Mouse (Mus musculus) heart, embryonic 12.5 days (tissue): ENCODE data around the gene Klhl24. TPM values are rescaled to one million over a fixed set of nuclear protein-coding genes. Genes with fewer than 3 reads are reported as not detected.

Source experiments
- ATAC-seq: fragments of 200-750 bp; cut with Nextera tagmentation; 2 replicates; pipeline ENCODE4 v1.8.0; 2017; ENCODE audit warnings: moderate TSS enrichment, moderate library complexity; ENCODE audit not compliant: insufficient number of reproducible peaks, low FRiP score
- H3K27ac ChIP-seq: fragments of 300-500 bp; sonication (generic); 2 replicates; pipeline ENCODE4 v1.5.1; 2016; ENCODE audit warnings: mild to moderate bottlenecking, moderate library complexity; ENCODE audit not compliant: poor library complexity, severe bottlenecking
- H3K27me3 ChIP-seq: fragments of 300-500 bp; sonication (generic); replicated peaks from 2 replicates; pipeline ENCODE4 v1.6.1; 2016; ENCODE audit warnings: mild to moderate bottlenecking, moderate library complexity
- H3K36me3 ChIP-seq: fragments of 300-500 bp; sonication (generic); 2 replicates; pipeline ENCODE4 v1.6.1; 2016; ENCODE audit warnings: mild to moderate bottlenecking, moderate library complexity
- H3K4me1 ChIP-seq: fragments of 300-500 bp; sonication (generic); replicated peaks from 2 replicates; pipeline ENCODE4 v1.6.1; 2016; ENCODE audit warnings: mild to moderate bottlenecking
- H3K4me2 ChIP-seq: fragments of 300-500 bp; sonication (generic); 2 replicates; pipeline ENCODE4 v1.6.1; 2016; ENCODE audit warnings: mild to moderate bottlenecking, moderate library complexity
- H3K4me3 ChIP-seq: fragments of 300-500 bp; sonication (generic); 2 replicates; pipeline ENCODE4 v1.5.1; 2016; ENCODE audit warnings: mild to moderate bottlenecking
- H3K9ac ChIP-seq: fragments of 300-500 bp; sonication (generic); 2 replicates; pipeline ENCODE4 v1.6.1; 2016; ENCODE audit warnings: mild to moderate bottlenecking, moderate library complexity
- H3K9me3 ChIP-seq: fragments of 300-500 bp; sonication (generic); replicated peaks from 2 replicates; pipeline ENCODE4 v1.6.1; 2016; ENCODE audit warnings: mild to moderate bottlenecking, moderate library complexity
- WGBS: fragments of 180-500 bp; shearing (Covaris S2); methylation state at CpG from one replicate; pipeline ENCODE4 v1.1.7; 2016; 5-methylcytosine and 5-hydroxymethylcytosine counted together
- polyA plus RNA-seq: library from polyadenylated mRNA; unstranded; fragments of >200 nt; fragmentation: Nextera tagmentation; extraction: Ambion mirVana; gene quantifications from 2 replicates; pipeline ENCODE4 v1.2.1, GENCODE M21; 2016

The Klhl24 gene
- polyA plus RNA-seq = 48.9 and 49.7 TPM in 2 replicates

- Histone ChIP-seq H3K4me2 (peak within 1 kb of the TSS; percentile 63), H3K27me3 (no peaks in the 10 kb centered on the region), H3K36me3 (peaks cover 2% of the 10 kb centered on the region; the same call in 1 of the 2 replicates), H3K9ac (peak within 1 kb of the TSS; percentile 96), H3K4me3 (peak within 1 kb of the TSS; percentile 87), H3K4me1 (no peaks in the 10 kb centered on the region; the same call in 1 of the 2 replicates), H3K27ac (peak within 1 kb of the TSS; percentile 99), H3K9me3 (no peaks in the 10 kb centered on the region)
- ATAC-seq = peak; percentile 95
- WGBS = under 1% methylated on average over 29 of the region's 29 CpGs
These were observed at the start of gene Klhl24 for GRCm38 (mm10) chr16:20097069-20097710. TSS of gene Klhl24 (plus strand) at chr16:20097542.

- Histone ChIP-seq H3K9ac (no peak overlapping the region), H3K4me3 (no peak overlapping the region), H3K4me1 (peaks cover 10% of the 10 kb centered on the region), H3K9me3 (no peaks in the 10 kb centered on the region), H3K4me2 (no peak overlapping the region), H3K27ac (0 out of 2 replicates have a peak overlapping the region, but pooled peaks have one; percentile 27), H3K36me3 (no peaks in the 10 kb centered on the region), H3K27me3 (no peaks in the 10 kb centered on the region)
- WGBS = 43% methylated on average over 3 of the region's 3 CpGs
- no peak for ATAC-seq
These were observed 44.7 kb upstream of the Klhl24 start for GRCm38 (mm10) chr16:20052655-20053054.

DNA sequence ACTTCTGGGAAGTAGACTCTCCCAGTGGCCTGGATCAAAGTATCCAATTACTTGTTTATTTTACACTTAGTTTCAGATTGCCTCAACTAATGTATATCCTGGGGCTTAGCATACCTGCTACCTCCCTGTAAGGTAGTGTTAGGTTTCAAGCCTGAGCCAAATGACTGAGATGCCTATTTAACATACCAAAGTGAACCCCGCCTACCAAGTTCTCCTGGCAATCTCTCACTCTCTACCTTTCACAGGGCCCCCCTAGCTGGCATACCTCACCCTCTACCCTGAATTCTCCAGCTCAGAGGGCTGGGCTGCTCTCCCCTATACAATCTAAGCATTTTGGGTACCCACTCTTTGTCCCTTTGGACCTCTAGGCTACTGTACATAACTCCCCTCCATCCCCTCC lies 24.6 kb upstream of the Klhl24 start:
- Histone ChIP-seq H3K27me3 (no peaks in the 10 kb centered on the region), H3K4me3 (no peak overlapping the region), H3K4me1 (0 out of 2 replicates have a peak, but pooled peaks cover 2% of the 10 kb centered on the region), H3K9ac (no peak overlapping the region), H3K9me3 (no peaks in the 10 kb centered on the region), H3K36me3 (no peaks in the 10 kb centered on the region), H3K27ac (no peak overlapping the region), H3K4me2 (no peak overlapping the region)
- no peak for ATAC-seq
- 55% methylated on average over 1 of the region's 1 CpGs for WGBS

DNA sequence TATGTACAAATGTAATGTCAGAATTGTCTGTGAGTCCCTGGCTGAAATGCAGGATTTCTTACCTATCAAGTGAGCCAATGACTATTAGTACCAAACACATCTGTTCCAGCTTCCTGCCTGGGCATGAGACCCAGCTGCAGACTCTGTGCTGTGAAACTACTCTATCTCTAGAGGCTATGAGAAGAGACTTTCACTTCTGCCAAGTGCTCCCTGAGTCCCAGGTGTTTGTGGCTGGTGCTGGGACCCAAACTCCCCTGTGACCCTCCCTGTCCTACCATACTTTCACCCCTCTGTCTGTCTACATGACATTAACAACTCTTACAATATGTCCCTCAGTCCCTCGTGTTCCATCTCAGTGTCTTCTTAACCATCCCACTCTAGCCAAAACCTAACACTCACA lies 20.7 kb upstream of the Klhl24 start:
- no peak for ATAC-seq
- H3K4me2 ChIP-seq = no peak overlapping the region
- H3K27ac ChIP-seq = no peak overlapping the region
- no peaks in the 10 kb centered on the region for H3K36me3 ChIP-seq
- no peaks in the 10 kb centered on the region for H3K9me3 ChIP-seq
- H3K9ac ChIP-seq = no peak overlapping the region
- 0 out of 2 replicates have a peak, but pooled peaks cover 2% of the 10 kb centered on the region for H3K4me1 ChIP-seq
- no peaks in the 10 kb centered on the region for H3K27me3 ChIP-seq
- H3K4me3 ChIP-seq = no peak overlapping the region
- 58% methylated on average over 1 of the region's 1 CpGs for WGBS

DNA sequence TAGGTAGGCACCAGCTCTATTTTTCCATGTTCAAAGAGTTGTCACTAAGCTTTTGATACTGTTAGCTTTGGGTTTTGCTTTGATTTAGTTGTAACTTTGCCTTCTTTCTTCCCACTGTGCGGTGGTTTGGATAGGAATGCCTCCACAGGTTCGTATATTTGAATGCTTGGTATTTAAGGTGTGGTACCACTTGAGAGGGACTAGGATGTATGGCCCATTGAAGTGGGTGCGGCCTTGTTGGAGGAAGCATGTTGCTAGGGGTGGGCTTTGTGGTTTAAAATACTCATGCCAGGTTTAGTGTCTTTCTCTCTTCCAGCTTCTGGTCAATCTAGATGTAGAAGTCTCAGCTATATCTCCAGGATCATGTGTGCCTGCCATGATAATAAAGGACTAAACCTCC lies 17.1 kb upstream of the Klhl24 start:
- no peaks in the 10 kb centered on the region for H3K27me3 ChIP-seq
- no peaks in the 10 kb centered on the region for H3K4me1 ChIP-seq
- H3K4me3 ChIP-seq = no peak overlapping the region
- H3K4me2 ChIP-seq = no peak overlapping the region
- no peak overlapping the region for H3K27ac ChIP-seq
- ATAC-seq = no peak
- no peaks in the 10 kb centered on the region for H3K9me3 ChIP-seq
- no peak overlapping the region for H3K9ac ChIP-seq
- H3K36me3 ChIP-seq = no peaks in the 10 kb centered on the region
- 80% methylated on average over 3 of the region's 3 CpGs for WGBS

DNA sequence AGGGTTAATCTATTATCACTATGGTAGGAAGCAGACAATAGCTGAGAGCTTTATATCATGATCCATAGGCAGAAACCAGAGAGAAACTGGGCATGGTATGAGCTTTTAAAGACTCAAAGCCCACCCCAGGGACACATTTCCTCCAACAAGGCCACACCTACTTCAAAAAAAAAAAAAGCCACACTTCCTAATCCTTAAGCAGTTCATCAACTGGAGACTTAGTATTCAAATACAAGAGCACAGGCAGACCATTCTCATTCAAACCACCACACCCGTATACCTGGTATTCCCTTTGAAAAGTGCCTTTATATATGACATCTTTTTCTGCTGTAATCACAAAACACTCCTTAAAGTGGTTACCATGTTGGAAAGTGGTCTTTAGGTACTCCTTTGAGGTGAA lies 12.7 kb upstream of the Klhl24 start:
- H3K27me3 ChIP-seq = no peaks in the 10 kb centered on the region
- no peak overlapping the region for H3K27ac ChIP-seq
- WGBS = 81% methylated on average over 1 of the region's 1 CpGs
- 0 out of 2 replicates have a peak, but pooled peaks cover 6% of the 10 kb centered on the region for H3K9me3 ChIP-seq
- H3K4me3 ChIP-seq = no peak overlapping the region
- no peak overlapping the region for H3K4me2 ChIP-seq
- H3K36me3 ChIP-seq = no peaks in the 10 kb centered on the region
- ATAC-seq = no peak
- H3K4me1 ChIP-seq = no peaks in the 10 kb centered on the region
- H3K9ac ChIP-seq = no peak overlapping the region

DNA sequence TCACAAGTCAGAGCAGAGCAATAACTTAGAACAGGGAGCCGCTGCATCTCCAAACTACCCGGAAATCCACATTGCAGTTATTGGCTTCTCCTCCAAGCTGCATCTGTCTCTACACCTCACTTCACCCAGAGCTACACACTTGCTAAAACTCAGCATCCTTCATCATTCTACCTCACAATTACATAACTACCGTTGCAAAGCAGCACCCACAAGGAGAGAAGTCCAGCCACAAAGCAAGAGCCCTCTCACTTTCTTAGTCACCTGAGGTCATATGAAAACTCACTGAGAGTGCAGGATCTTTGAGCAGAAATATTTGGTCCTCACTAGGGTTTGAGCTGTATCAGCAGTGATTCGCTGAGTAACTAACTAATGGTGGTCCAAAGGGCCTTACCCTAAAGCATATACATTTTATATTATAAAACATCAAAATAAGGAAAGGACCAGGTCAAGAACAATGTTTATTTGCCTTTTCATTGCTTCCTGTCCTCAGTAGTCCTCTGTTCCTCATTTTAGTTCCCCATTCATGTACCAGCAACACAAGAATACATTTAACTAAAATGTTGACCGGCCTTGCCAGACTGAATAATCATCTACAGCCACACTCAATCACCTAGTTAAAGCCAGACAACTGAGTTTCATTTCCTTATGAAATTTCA lies 12.0 kb upstream of the Klhl24 start:
- Histone ChIP-seq H3K4me1 (no peaks in the 10 kb centered on the region), H3K27ac (no peak overlapping the region), H3K9ac (no peak overlapping the region), H3K4me3 (no peak overlapping the region), H3K4me2 (no peak overlapping the region), H3K27me3 (no peaks in the 10 kb centered on the region), H3K36me3 (no peaks in the 10 kb centered on the region), H3K9me3 (0 out of 2 replicates have a peak, but pooled peaks cover 9% of the 10 kb centered on the region)
- WGBS = 81% methylated on average over 5 of the region's 5 CpGs
- no peak for ATAC-seq

DNA sequence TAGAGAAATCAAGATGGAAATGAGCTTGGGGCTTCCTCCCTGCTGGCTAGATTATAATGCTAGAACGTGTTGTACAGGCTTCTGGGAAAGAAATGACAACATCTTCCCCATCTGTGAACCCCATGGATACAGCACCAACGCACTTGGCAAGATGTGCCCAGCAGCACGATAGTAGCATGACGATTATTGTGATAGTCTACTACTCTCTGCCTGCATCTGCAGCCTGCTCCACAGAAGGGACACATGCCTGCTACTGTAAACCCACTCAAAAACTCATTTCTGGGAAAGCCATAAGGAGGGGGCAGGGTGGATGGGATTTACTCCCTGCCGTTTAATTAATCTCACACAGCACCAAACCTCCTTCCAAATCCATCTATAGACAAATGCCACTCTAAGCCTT lies 10.4 kb upstream of the Klhl24 start:
- 76% methylated on average over 5 of the region's 5 CpGs for WGBS
- H3K4me3 ChIP-seq = no peak overlapping the region
- no peaks in the 10 kb centered on the region for H3K27me3 ChIP-seq
- no peaks in the 10 kb centered on the region for H3K36me3 ChIP-seq
- H3K9me3 ChIP-seq = 0 out of 2 replicates have a peak, but pooled peaks cover 9% of the 10 kb centered on the region
- ATAC-seq = no peak
- peaks cover 7% of the 10 kb centered on the region; the same call in 1 of the 2 replicates for H3K4me1 ChIP-seq
- H3K27ac ChIP-seq = no peak overlapping the region
- no peak overlapping the region for H3K9ac ChIP-seq
- no peak overlapping the region for H3K4me2 ChIP-seq

DNA sequence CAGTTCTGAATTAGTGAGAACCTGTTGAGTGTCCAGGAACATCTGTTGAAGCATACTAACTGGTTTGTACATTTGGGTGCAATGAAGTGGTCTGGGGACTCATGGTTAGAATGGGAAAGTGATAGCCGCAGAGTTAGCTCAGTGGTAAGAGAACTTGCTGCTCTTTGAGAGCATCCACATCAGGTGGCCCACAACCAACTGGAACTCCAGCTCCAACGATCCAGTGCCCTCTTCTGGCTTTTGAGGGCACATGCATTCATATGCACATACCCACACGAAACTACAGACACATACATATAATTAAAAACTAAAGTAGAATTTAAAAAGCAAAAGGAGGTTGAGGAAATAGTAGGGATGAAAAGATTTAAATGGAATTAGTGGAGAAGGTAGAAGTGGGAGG lies 7.7 kb upstream of the Klhl24 start:
- Histone ChIP-seq H3K4me3 (no peak overlapping the region), H3K9me3 (0 out of 2 replicates have a peak, but pooled peaks cover 9% of the 10 kb centered on the region), H3K27me3 (no peaks in the 10 kb centered on the region), H3K36me3 (no peaks in the 10 kb centered on the region), H3K9ac (no peak overlapping the region), H3K4me2 (no peak overlapping the region), H3K27ac (no peak overlapping the region), H3K4me1 (peaks cover 7% of the 10 kb centered on the region; the same call in 1 of the 2 replicates)
- ATAC-seq = no peak
- 86% methylated on average over 3 of the region's 3 CpGs for WGBS

DNA sequence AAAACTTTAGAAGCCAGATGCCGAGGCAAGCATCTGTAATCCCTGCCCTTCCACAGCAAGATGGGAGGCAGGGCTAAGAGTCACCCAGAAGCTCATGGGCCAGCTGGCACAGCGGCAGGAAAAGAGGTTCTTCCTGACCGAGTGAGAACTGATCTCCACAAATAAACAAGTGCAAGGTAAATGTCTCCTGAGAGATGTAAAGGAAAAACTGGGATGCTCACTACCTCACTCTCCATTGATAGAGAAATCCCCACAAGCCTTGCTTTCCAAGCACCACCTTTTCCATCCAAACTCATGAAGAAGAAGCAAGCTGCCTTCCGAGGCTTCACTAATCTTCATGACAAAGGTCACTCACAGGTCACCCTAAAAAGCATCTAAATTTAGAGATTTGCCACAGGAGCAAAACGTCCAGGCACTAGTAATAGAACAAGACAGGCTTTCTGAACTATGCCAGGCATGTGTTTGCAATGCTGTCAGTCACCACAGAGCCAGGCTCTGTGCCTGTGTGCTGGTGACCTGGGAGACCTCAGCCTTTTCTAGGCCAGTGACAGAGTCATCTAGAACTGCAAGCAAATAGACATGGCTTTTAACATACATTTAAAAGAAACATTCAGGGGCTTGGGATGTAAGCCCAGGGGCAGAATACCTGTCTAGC lies 6.3 kb upstream of the Klhl24 start:
- peak; percentile 74 for ATAC-seq

GRCm38 (mm10) chr16:20095966-20096365 lies 1.4 kb upstream of the Klhl24 start:
- Histone ChIP-seq H3K9ac (no peak overlapping the region), H3K4me3 (no peak overlapping the region), H3K36me3 (peaks cover 2% of the 10 kb centered on the region; the same call in 1 of the 2 replicates), H3K4me1 (peaks cover 4% of the 10 kb centered on the region), H3K9me3 (no peaks in the 10 kb centered on the region), H3K27ac (no peak overlapping the region), H3K27me3 (no peaks in the 10 kb centered on the region), H3K4me2 (no peak overlapping the region)
- ATAC-seq = no peak
- WGBS = 77% methylated on average over 2 of the region's 2 CpGs

More for the DNA sequence above, 6.3 kb upstream of the Klhl24 start:
- H3K27me3 ChIP-seq = no peaks in the 10 kb centered on the region
- peak overlapping the region; percentile 91 for H3K27ac ChIP-seq
- H3K36me3 ChIP-seq = no peaks in the 10 kb centered on the region
- peaks cover 7% of the 10 kb centered on the region; the same call in 1 of the 2 replicates for H3K4me1 ChIP-seq
- 6% methylated on average over 5 of the region's 5 CpGs for WGBS
- H3K4me3 ChIP-seq = no peak overlapping the region
- 0 out of 2 replicates have a peak, but pooled peaks cover 9% of the 10 kb centered on the region for H3K9me3 ChIP-seq
- H3K4me2 ChIP-seq = peak overlapping the region; percentile 17
- no peak overlapping the region for H3K9ac ChIP-seq
